Mouse (Mus musculus) frontal cortex, postnatal 36 days (tissue): ENCODE data around the gene Carm1.

Source experiments
- DNase-seq, 2 experiments: peaks; one replicate each; pipeline ENCODE4 v3.0.0; 2022; ENCODE audit warnings: low spot score in 2 of 2

Carm1 gene

GRCm38 (mm10) chr9:21575253-21575652, 28.6 kb downstream of the Carm1 start:
- no peak for DNase-seq

- no peak for DNase-seq
Measured at GRCm38 (mm10) chr9:21576286-21576685, 29.6 kb downstream of the Carm1 start.

GRCm38 (mm10) chr9:21578226-21578625, 31.5 kb downstream of the Carm1 start:
- DNase-seq = no peak

- DNase-seq = no peak
Measured at GRCm38 (mm10) chr9:21585401-21585800, 38.7 kb downstream of the Carm1 start.

- DNase-seq = no peak
Measured at GRCm38 (mm10) chr9:21587678-21588349, 41.1 kb downstream of the Carm1 start.

GRCm38 (mm10) chr9:21588350-21588749, 41.7 kb downstream of the Carm1 start:
- DNase-seq = no peak

- DNase-seq = no peak
Measured at GRCm38 (mm10) chr9:21589538-21589937, 42.8 kb downstream of the Carm1 start.

GRCm38 (mm10) chr9:21591127-21591830, 44.6 kb downstream of the Carm1 start:
- no peak for DNase-seq

- DNase-seq = no peak
Measured at GRCm38 (mm10) chr9:21591831-21592702, 45.4 kb downstream of the Carm1 start.

GRCm38 (mm10) chr9:21592703-21593121, 46.0 kb downstream of the Carm1 start, which contains the start of the genes Timm29 and Yipf2:
TSS of gene Timm29 (plus strand) at chr9:21592722.
TSS of gene Yipf2 (minus strand) at chr9:21592828.
- DNase-seq = peak; percentile 95 to 97

GRCm38 (mm10) chr9:21593122-21593721, 46.5 kb downstream of the Carm1 start:
- DNase-seq = peak; percentile 64 to 71

- DNase-seq = peak in 1 of 2 experiments; percentile 58
Measured at GRCm38 (mm10) chr9:21594350-21594749, 47.7 kb downstream of the Carm1 start.

GRCm38 (mm10) chr9:21594838-21595237, 48.1 kb downstream of the Carm1 start:
- DNase-seq = no peak

GRCm38 (mm10) chr9:21598198-21598597, 51.5 kb downstream of the Carm1 start:
- no peak for DNase-seq

- DNase-seq = no peak
Measured at GRCm38 (mm10) chr9:21600186-21600585, 53.5 kb downstream of the Carm1 start.

GRCm38 (mm10) chr9:21601073-21601472, 54.4 kb downstream of the Carm1 start:
- no peak for DNase-seq

- peak; percentile 65 to 78 for DNase-seq
Measured at GRCm38 (mm10) chr9:21601722-21602399, 55.2 kb downstream of the Carm1 start.

- DNase-seq = no peak
Measured at GRCm38 (mm10) chr9:21604119-21604518, 57.4 kb downstream of the Carm1 start.

- no peak for DNase-seq
Measured at GRCm38 (mm10) chr9:21605865-21606264, 59.2 kb downstream of the Carm1 start.

- no peak for DNase-seq
Measured at GRCm38 (mm10) chr9:21606648-21607047, 60.0 kb downstream of the Carm1 start.

GRCm38 (mm10) chr9:21609861-21610260, 63.2 kb downstream of the Carm1 start:
- no peak for DNase-seq
